8 mouse cellular contexts compared by ENCODE assay signal in genomic region chr10:79856280-79856679, GRCm38 (mm10). TPM values are rescaled to one million over a fixed set of nuclear protein-coding genes. Genes with fewer than 3 reads are reported as not detected.
DNase-seq lines count a peak whose midpoint lies in the region; ATAC-seq and TF ChIP-seq lines count a peak whose summit lies in the region.

No protein-coding gene starts in this region.

- intact Hi-C loops in heart, postnatal 14 days (cut with DNase I) = loop anchor here (2.0 kb wide), 1 partner anchor 15 kb away; no protein-coding TSS in a partner anchor

- no peak for DNase-seq in heart, postnatal 14 days
- DNase-seq in G1E (ENCODE audit: low spot score) = no peak
- no peak for DNase-seq in forebrain, postnatal 0 days
- DNase-seq in liver, postnatal 0 days = no peak
- DNase-seq in frontal cortex, postnatal 36 days (ENCODE audit: low spot score in 2 of 2) = no peak
- DNase-seq in left cerebral cortex, adult 18-20 months (ENCODE audit: low spot score in 2 of 2) = no peak

- 16% methylated on average over 6 of the region's 6 CpGs for WGBS in heart, embryonic 14.5 days
- 21% methylated on average over 6 of the region's 6 CpGs for WGBS in forebrain, postnatal 0 days
- WGBS in liver, postnatal 0 days (ENCODE audit: insufficient replicate concordance) = 13% methylated on average over 6 of the region's 6 CpGs

- H3K9me3 ChIP-seq in heart, embryonic 14.5 days (ENCODE audit: control insufficient read depth, low read length) = no peaks in the 10 kb centered on the region
- no peaks in the 10 kb centered on the region for H3K9me3 ChIP-seq in G1E (replicated peaks)
- no peaks in the 10 kb centered on the region for H3K9me3 ChIP-seq in forebrain, postnatal 0 days (ENCODE audit: low read length)
- H3K9me3 ChIP-seq in liver, postnatal 0 days (ENCODE audit: low read length) = no peaks in the 10 kb centered on the region

- H3K27ac ChIP-seq in heart, embryonic 14.5 days (replicated peaks in 1 of 2; ENCODE audit: control insufficient read depth in 1 of 2, insufficient read depth in 1 of 2, low read depth in 2 of 2, low read length in 2 of 2) = peak overlapping the region; percentile 99 to 100
- H3K27ac ChIP-seq in forebrain, postnatal 0 days (ENCODE audit: low read depth, low read length) = 0 out of 2 replicates have a peak overlapping the region, but pooled peaks have one; percentile 1
- peak overlapping the region; percentile 31; the same call in 1 of the 2 replicates for H3K27ac ChIP-seq in liver, postnatal 0 days (ENCODE audit: low read depth)

- no peaks in the 10 kb centered on the region for H3K27me3 ChIP-seq in heart, embryonic 14.5 days (ENCODE audit: control insufficient read depth, insufficient read depth, low read length)
- H3K27me3 ChIP-seq in G1E (ENCODE audit: insufficient read depth, low read length) = no peaks in the 10 kb centered on the region
- no peaks in the 10 kb centered on the region for H3K27me3 ChIP-seq in forebrain, postnatal 0 days (ENCODE audit: insufficient read depth, low read length)
- no peaks in the 10 kb centered on the region for H3K27me3 ChIP-seq in liver, postnatal 0 days (ENCODE audit: insufficient read depth, low read length)

- peaks cover 54% of the 10 kb centered on the region for H3K36me3 ChIP-seq in heart, embryonic 14.5 days (ENCODE audit: control insufficient read depth, insufficient read depth, low read length)
- peaks cover 69% of the 10 kb centered on the region for H3K36me3 ChIP-seq in G1E (replicated peaks)
- H3K36me3 ChIP-seq in forebrain, postnatal 0 days (ENCODE audit: insufficient read depth) = peaks cover 30% of the 10 kb centered on the region
- H3K36me3 ChIP-seq in liver, postnatal 0 days (replicated peaks; ENCODE audit: insufficient read depth, low read length) = peaks cover 46% of the 10 kb centered on the region

- H3K4me1 ChIP-seq in heart, embryonic 14.5 days (ENCODE audit: control insufficient read depth in 2 of 2, insufficient read depth in 2 of 2, low read length in 2 of 2) = peaks cover 50 to 66% of the 10 kb centered on the region in 2 experiments
- peaks cover 81% of the 10 kb centered on the region for H3K4me1 ChIP-seq in G1E (ENCODE audit: insufficient read depth, low read depth, low read length)
- H3K4me1 ChIP-seq in forebrain, postnatal 0 days (ENCODE audit: insufficient read depth) = peaks cover 42% of the 10 kb centered on the region
- H3K4me1 ChIP-seq in liver, postnatal 0 days (ENCODE audit: insufficient read depth) = peaks cover 51% of the 10 kb centered on the region

- peak overlapping the region; percentile 97 for H3K4me2 ChIP-seq in heart, embryonic 14.5 days (ENCODE audit: low read length)
- H3K4me2 ChIP-seq in forebrain, postnatal 0 days (ENCODE audit: low read depth) = peak overlapping the region; percentile 82
- peak overlapping the region; percentile 88 for H3K4me2 ChIP-seq in liver, postnatal 0 days (ENCODE audit: low read depth, low read length)

- H3K4me3 ChIP-seq in heart, embryonic 14.5 days (ENCODE audit: control insufficient read depth in 1 of 2, insufficient read depth in 1 of 2, low read depth in 1 of 2, low read length in 2 of 2) = peak overlapping the region; percentile 90 to 94
- peak overlapping the region; percentile 93 for H3K4me3 ChIP-seq in G1E (ENCODE audit: low read depth, low read length)
- peak overlapping the region; percentile 89 for H3K4me3 ChIP-seq in forebrain, postnatal 0 days (ENCODE audit: low read depth, low read length)
- peak overlapping the region; percentile 81 for H3K4me3 ChIP-seq in liver, postnatal 0 days (ENCODE audit: low read depth, low read length)

- peak overlapping the region; percentile 99 for H3K9ac ChIP-seq in heart, embryonic 14.5 days (ENCODE audit: low read length)
- H3K9ac ChIP-seq in forebrain, postnatal 0 days = peak overlapping the region; percentile 99
- H3K9ac ChIP-seq in liver, postnatal 0 days (replicated peaks) = peak overlapping the region; percentile 98

- no peak for TF ChIP-seq EP300 in liver, postnatal 0 days (IDR thresholded peaks at IDR 0.05; ENCODE audit: low read depth)

- ATAC-seq in heart, embryonic 14.5 days (ENCODE audit: insufficient number of reproducible peaks, insufficient read depth, low FRiP score, low read depth) = no peak
- ATAC-seq in G1E (ENCODE audit: extremely low read depth, insufficient number of reproducible peaks, low FRiP score, poor library complexity, severe bottlenecking) = no peak
- no peak for ATAC-seq in forebrain, postnatal 0 days
- ATAC-seq in liver, postnatal 0 days = no peak
- no peak for ATAC-seq in erythroid progenitor cell, adult 5-6 weeks (replicated peaks; ENCODE audit: low FRiP score, poor library complexity, severe bottlenecking)

- TF ChIP-seq CTCF in G1E (IDR thresholded peaks at IDR 0.05; ENCODE audit: low read depth, low read length) = no peak
- no peak for TF ChIP-seq CTCF in forebrain, postnatal 0 days (IDR thresholded peaks at IDR 0.05; ENCODE audit: low read depth)
- TF ChIP-seq CTCF in liver, postnatal 0 days (IDR thresholded peaks at IDR 0.05; ENCODE audit: low read depth) = no peak

RNA-seq across cellular contexts. Expression of gene Ptbp1, which starts 2.1 kb away (rescaled TPM):
- 62.7 and 78.9 TPM in 2 replicates for polyA plus RNA-seq in heart, embryonic 14.5 days (2014; fragmentation: Nextera tagmentation; extraction: Ambion mirVana)
- total RNA-seq in heart, postnatal 14 days (2021) = 10 to 100 TPM; 82.2 TPM
- total RNA-seq in G1E (2014; fragmentation: Nextera tagmentation) (333 and 387 TPM in 2 replicates), G1E (2017) (168 and 190 TPM in 2 replicates)
- polyA plus RNA-seq in G1E (2012) = 1,117 and 1,292 TPM in 2 replicates
- total RNA-seq in forebrain, postnatal 0 days (2014; rRNA removed) = 92.9 and 97.3 TPM in 2 replicates
- 53.7 and 55.7 TPM in 2 replicates for polyA plus RNA-seq in forebrain, postnatal 0 days (2015; fragmentation: Nextera tagmentation; extraction: Ambion mirVana)
- 55.4 and 59.1 TPM in 2 replicates for polyA plus RNA-seq in liver, postnatal 0 days (2015; fragmentation: Nextera tagmentation; extraction: Ambion mirVana)
- 134 and 185 TPM in 2 replicates for total RNA-seq in erythroid progenitor cell, adult 5-6 weeks (2015; ENCODE audit: low replicate concordance)
- total RNA-seq in erythroid progenitor cell, adult 5-6 weeks (2017; ENCODE audit: low replicate concordance) = 89.3 and 94.7 TPM in 2 replicates
- 10 to 100 TPM; 54.3 to 62.5 TPM for total RNA-seq in left cerebral cortex, adult 18-20 months (2021)

RNA-seq across cellular contexts. Expression of gene Prtn3, which starts 18.0 kb away (rescaled TPM):
- polyA plus RNA-seq in heart, embryonic 14.5 days (2014; fragmentation: Nextera tagmentation; extraction: Ambion mirVana) = 1.4 and 2.0 TPM in 2 replicates
- under 1 TPM in 1 of 2 experiments, not detected in 1; 0.29 TPM for total RNA-seq in heart, postnatal 14 days (2021)
- total RNA-seq in G1E (2014; fragmentation: Nextera tagmentation) (not detected in 2 replicates), G1E (2017) (0.49 TPM in 1 of 2 replicates, not detected in the other)
- polyA plus RNA-seq in G1E (2012) = 2.0 and 2.1 TPM in 2 replicates
- 4.9 and 7.8 TPM in 2 replicates for total RNA-seq in forebrain, postnatal 0 days (2014; rRNA removed)
- 14.9 and 15.4 TPM in 2 replicates for polyA plus RNA-seq in forebrain, postnatal 0 days (2015; fragmentation: Nextera tagmentation; extraction: Ambion mirVana)
- 123 and 127 TPM in 2 replicates for polyA plus RNA-seq in liver, postnatal 0 days (2015; fragmentation: Nextera tagmentation; extraction: Ambion mirVana)
- 247 and 296 TPM in 2 replicates for total RNA-seq in erythroid progenitor cell, adult 5-6 weeks (2015; ENCODE audit: low replicate concordance)
- 52.3 and 54.7 TPM in 2 replicates for total RNA-seq in erythroid progenitor cell, adult 5-6 weeks (2017; ENCODE audit: low replicate concordance)
- 1 to 10 TPM; 2.2 to 2.3 TPM for total RNA-seq in left cerebral cortex, adult 18-20 months (2021)

RNA-seq across cellular contexts. Expression of gene Plppr3, which starts 18.2 kb away (rescaled TPM):
- 6.9 and 9.4 TPM in 2 replicates for polyA plus RNA-seq in heart, embryonic 14.5 days (2014; fragmentation: Nextera tagmentation; extraction: Ambion mirVana)
- total RNA-seq in heart, postnatal 14 days (2021) = under 1 TPM; 0.20 to 0.29 TPM
- total RNA-seq in G1E (2014; fragmentation: Nextera tagmentation) (not detected in 2 replicates), G1E (2017) (0.06 and 0.82 TPM in 2 replicates)
- polyA plus RNA-seq in G1E (2012) = 0.13 and 0.20 TPM in 2 replicates
- total RNA-seq in forebrain, postnatal 0 days (2014; rRNA removed) = 427 and 473 TPM in 2 replicates
- polyA plus RNA-seq in forebrain, postnatal 0 days (2015; fragmentation: Nextera tagmentation; extraction: Ambion mirVana) = 309 and 328 TPM in 2 replicates
- polyA plus RNA-seq in liver, postnatal 0 days (2015; fragmentation: Nextera tagmentation; extraction: Ambion mirVana) = 2.9 and 4.9 TPM in 2 replicates
- 0.84 TPM in 1 of 2 replicates, not detected in the other for total RNA-seq in erythroid progenitor cell, adult 5-6 weeks (2015; ENCODE audit: low replicate concordance)
- 0.83 and 1.7 TPM in 2 replicates for total RNA-seq in erythroid progenitor cell, adult 5-6 weeks (2017; ENCODE audit: low replicate concordance)
- total RNA-seq in left cerebral cortex, adult 18-20 months (2021) = 10 to 100 TPM; 55.6 to 58.0 TPM

RNA-seq across cellular contexts. Expression of gene Elane, which starts 29.8 kb away (rescaled TPM):
- 0.42 TPM in 1 of 2 replicates, not detected in the other for polyA plus RNA-seq in heart, embryonic 14.5 days (2014; fragmentation: Nextera tagmentation; extraction: Ambion mirVana)
- not detected for total RNA-seq in heart, postnatal 14 days (2021)
- total RNA-seq in G1E (2014; fragmentation: Nextera tagmentation) (not detected in 2 replicates), G1E (2017) (0.23 TPM in 1 of 2 replicates, not detected in the other)
- 0.72 and 1.1 TPM in 2 replicates for polyA plus RNA-seq in G1E (2012)
- total RNA-seq in forebrain, postnatal 0 days (2014; rRNA removed) = not detected in 2 replicates
- polyA plus RNA-seq in forebrain, postnatal 0 days (2015; fragmentation: Nextera tagmentation; extraction: Ambion mirVana) = 0.15 TPM in 1 of 2 replicates, not detected in the other
- 180 and 207 TPM in 2 replicates for polyA plus RNA-seq in liver, postnatal 0 days (2015; fragmentation: Nextera tagmentation; extraction: Ambion mirVana)
- total RNA-seq in erythroid progenitor cell, adult 5-6 weeks (2015; ENCODE audit: low replicate concordance) = 613 and 617 TPM in 2 replicates
- 146 and 166 TPM in 2 replicates for total RNA-seq in erythroid progenitor cell, adult 5-6 weeks (2017; ENCODE audit: low replicate concordance)
- total RNA-seq in left cerebral cortex, adult 18-20 months (2021) = not detected

RNA-seq across cellular contexts. Expression of gene Cfd, which starts 34.4 kb away (rescaled TPM):
- not detected in 2 replicates for polyA plus RNA-seq in heart, embryonic 14.5 days (2014; fragmentation: Nextera tagmentation; extraction: Ambion mirVana)
- 10 to 100 TPM; 14.2 to 77.3 TPM for total RNA-seq in heart, postnatal 14 days (2021)
- total RNA-seq in G1E (2014; fragmentation: Nextera tagmentation) (not detected in 2 replicates), G1E (2017) (not detected in 2 replicates)
- polyA plus RNA-seq in G1E (2012) = not detected in 2 replicates
- total RNA-seq in forebrain, postnatal 0 days (2014; rRNA removed) = not detected in 2 replicates
- not detected in 2 replicates for polyA plus RNA-seq in forebrain, postnatal 0 days (2015; fragmentation: Nextera tagmentation; extraction: Ambion mirVana)
- polyA plus RNA-seq in liver, postnatal 0 days (2015; fragmentation: Nextera tagmentation; extraction: Ambion mirVana) = not detected in 2 replicates
- not detected in 2 replicates for total RNA-seq in erythroid progenitor cell, adult 5-6 weeks (2015; ENCODE audit: low replicate concordance)
- total RNA-seq in erythroid progenitor cell, adult 5-6 weeks (2017; ENCODE audit: low replicate concordance) = not detected in 2 replicates
- not detected for total RNA-seq in left cerebral cortex, adult 18-20 months (2021)

Comparison
In these comparisons a context has a peak if more than half of its experiments do, and no peak if none do; other contexts are left out.
1. H3K27ac ChIP-seq: peak in every context shown above with its lines; median percentile 100 in heart, embryonic 14.5 days; 31 in liver, postnatal 0 days; 1 in forebrain, postnatal 0 days.
2. RNA of gene Plppr3, which starts 18.2 kb away (total RNA-seq): 427 to 473 TPM in forebrain, postnatal 0 days and 55.6 to 58.0 TPM in left cerebral cortex, adult 18-20 months; 0.83 to 1.7 TPM in erythroid progenitor cell, adult 5-6 weeks, 0.06 to 0.82 TPM in G1E and 0.20 to 0.29 TPM in heart, postnatal 14 days; every median in the first group is over 10 times any median in the second.
3. Peak in every context shown above with its lines, with median percentiles within 50 percentile points of each other: H3K4me2 ChIP-seq, H3K4me3 ChIP-seq and H3K9ac ChIP-seq.